Mouse (Mus musculus): ENCODE measurements around the gene Parp1. TPM values are rescaled to one million over a fixed set of nuclear protein-coding genes. Genes with fewer than 3 reads are reported as not detected.

Gene Parp1
- polyA plus RNA-seq, 1 experiment from 2014 or later, result 90.5 TPM

Small RNA genes lying within 50 kb of the gene (microRNA-seq; reads per million reads assigned to microRNA genes)
- gene Mir6904 (ENCODE audit: borderline number of aligned reads), result not detected

Other genes starting within 250 kb of the Parp1 start
- 7.4 and 7.6 TPM in 2 replicates for gene Itpkb, start 238.4 kb upstream of the Parp1 start, polyA plus RNA-seq (2014; fragmentation: Nextera tagmentation; extraction: Ambion mirVana)
- 4.0 and 5.3 TPM in 2 replicates for gene Stum, start 85.4 kb upstream of the Parp1 start, polyA plus RNA-seq (2014; fragmentation: Nextera tagmentation; extraction: Ambion mirVana)
- gene Lin9, start 72.2 kb downstream of the Parp1 start, polyA plus RNA-seq (2014; fragmentation: Nextera tagmentation; extraction: Ambion mirVana), result 13.6 and 14.0 TPM in 2 replicates
- gene Mixl1, start 128.1 kb downstream of the Parp1 start, polyA plus RNA-seq (2014; fragmentation: Nextera tagmentation; extraction: Ambion mirVana), result 0.09 and 0.14 TPM in 2 replicates
- gene Acbd3, start 157.1 kb downstream of the Parp1 start, polyA plus RNA-seq (2014; fragmentation: Nextera tagmentation; extraction: Ambion mirVana), result 30.6 and 32.0 TPM in 2 replicates
- 2,156 and 2,321 TPM in 2 replicates for gene H3f3a, start 245.0 kb downstream of the Parp1 start, polyA plus RNA-seq (2014; fragmentation: Nextera tagmentation; extraction: Ambion mirVana)